Mouse (Mus musculus): ENCODE data around the gene Prkar1b. TPM values are rescaled to one million over a fixed set of nuclear protein-coding genes. Genes with fewer than 3 reads are reported as not detected.

Prkar1b gene
- polyA plus RNA-seq, 1 experiment = 3.8 TPM

DNA sequence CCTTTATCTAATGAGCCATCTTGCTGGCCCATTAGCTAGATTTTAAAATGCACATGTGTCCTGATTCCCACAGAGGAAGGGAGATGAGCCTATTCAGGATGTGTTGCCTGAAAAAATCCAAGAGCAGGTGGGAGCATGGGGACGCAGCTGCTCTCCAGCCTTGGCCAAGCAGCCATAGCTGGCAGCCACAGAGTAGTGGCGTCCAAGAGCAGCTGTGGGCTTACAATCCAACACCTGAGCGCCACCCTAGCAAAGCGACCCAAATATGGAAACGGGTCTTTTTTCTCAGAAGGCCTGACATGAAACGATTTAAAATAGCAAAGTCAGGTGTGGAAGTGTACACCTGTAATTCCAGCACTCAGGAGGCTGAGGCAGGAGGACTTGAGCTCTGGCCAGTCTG is 145.2 kb downstream of the Prkar1b start:
- Histone ChIP-seq H3K36me3 (ENCODE audit: control insufficient read depth, insufficient read depth, low read length) (no peaks in the 10 kb centered on the region), H3K4me1 (ENCODE audit: control insufficient read depth, insufficient read depth, insufficient read length, low read length) (peaks cover 4% of the 10 kb centered on the region), H3K27me3 (ENCODE audit: control insufficient read depth, insufficient read depth, low read length) (no peaks in the 10 kb centered on the region), H3K4me3 (ENCODE audit: low read depth, low read length) (no peak overlapping the region), H3K27ac (ENCODE audit: insufficient read depth, low read depth, low read length) (no peak overlapping the region)
- WGBS = 83% methylated on average over 6 of the region's 6 CpGs
- no peak for TF ChIP-seq CTCF (IDR thresholded peaks at IDR 0.05; ENCODE audit: extremely low read depth, insufficient read length, insufficient replicate concordance, low read depth, low read length)
- TF ChIP-seq POLR2A (IDR thresholded peaks at IDR 0.05; ENCODE audit: low read depth, low read length) = no peak

DNA sequence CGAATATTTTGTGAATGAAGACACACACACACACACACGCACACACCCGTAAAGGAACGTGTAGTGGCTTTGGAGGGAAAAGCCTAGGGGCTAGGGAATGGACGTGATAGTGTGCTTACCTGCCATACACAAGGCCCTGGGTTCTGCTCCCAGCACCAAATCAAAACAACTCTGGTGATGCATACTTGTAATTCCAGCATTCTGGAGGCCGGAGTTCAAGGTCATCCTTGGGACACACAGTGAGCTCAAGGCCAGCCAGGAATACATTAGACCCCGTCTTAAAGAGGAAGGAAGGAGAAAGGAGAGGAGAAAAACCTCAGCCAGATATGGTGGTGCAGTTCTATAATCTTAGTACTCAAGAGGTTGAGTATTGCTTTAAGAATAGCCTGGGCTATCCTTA is 150.1 kb downstream of the Prkar1b start:
- Histone ChIP-seq H3K4me1 (ENCODE audit: control insufficient read depth, insufficient read depth, insufficient read length, low read length) (peaks cover 27% of the 10 kb centered on the region), H3K4me3 (ENCODE audit: low read depth, low read length) (no peak overlapping the region), H3K36me3 (ENCODE audit: control insufficient read depth, insufficient read depth, low read length) (no peaks in the 10 kb centered on the region), H3K27me3 (ENCODE audit: control insufficient read depth, insufficient read depth, low read length) (no peaks in the 10 kb centered on the region; the same call in 1 of the 2 replicates), H3K27ac (ENCODE audit: insufficient read depth, low read depth, low read length) (no peak overlapping the region)
- TF ChIP-seq CTCF (IDR thresholded peaks at IDR 0.05; ENCODE audit: extremely low read depth, insufficient read length, insufficient replicate concordance, low read depth, low read length) (no peak), POLR2A (IDR thresholded peaks at IDR 0.05; ENCODE audit: low read depth, low read length) (no peak)
- 59% methylated on average over 7 of the region's 7 CpGs for WGBS

DNA sequence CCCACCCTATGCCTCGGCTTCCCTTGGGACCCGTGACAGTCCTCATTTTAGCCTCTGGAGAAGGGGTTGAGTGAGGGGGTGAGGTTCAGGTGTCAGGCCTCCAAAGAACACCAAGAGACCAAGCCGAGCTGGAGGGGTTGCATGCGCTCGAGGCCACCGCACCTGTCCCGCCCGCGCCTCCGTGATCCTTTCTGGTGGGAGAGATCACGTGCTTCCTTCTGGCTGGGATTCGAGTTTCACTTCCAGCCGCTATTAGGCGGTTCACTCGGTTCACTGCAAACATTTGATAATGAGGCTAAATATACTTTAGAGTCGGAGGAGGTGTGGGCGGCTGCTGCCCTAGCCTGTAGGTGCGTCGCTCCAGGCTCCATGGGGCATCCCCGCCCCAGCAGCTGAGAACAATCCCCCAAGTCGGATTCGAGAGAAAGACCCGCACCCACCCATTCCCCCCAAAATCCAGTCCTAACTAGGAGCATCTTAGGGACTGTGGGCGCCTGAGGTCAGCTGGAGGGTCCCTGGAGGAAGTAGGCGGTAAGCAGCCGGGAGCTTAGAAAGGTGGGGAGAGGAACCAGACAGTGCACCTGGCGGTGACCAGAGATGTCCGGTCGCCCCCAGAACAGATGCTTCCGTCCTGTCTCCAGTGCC is 151.7 kb downstream of the Prkar1b start:
- H3K4me1 ChIP-seq (ENCODE audit: control insufficient read depth, insufficient read depth, insufficient read length, low read length) = peaks cover 27% of the 10 kb centered on the region
- WGBS = 1% methylated on average over 30 of the region's 30 CpGs
- TF ChIP-seq POLR2A (IDR thresholded peaks at IDR 0.05; ENCODE audit: low read depth, low read length) (no peak), CTCF (IDR thresholded peaks at IDR 0.05; ENCODE audit: extremely low read depth, insufficient read length, insufficient replicate concordance, low read depth, low read length) (no peak)
- H3K36me3 ChIP-seq (ENCODE audit: control insufficient read depth, insufficient read depth, low read length) = no peaks in the 10 kb centered on the region
- H3K27ac ChIP-seq (ENCODE audit: insufficient read depth, low read depth, low read length) = no peak overlapping the region
- peak overlapping the region; percentile 39 for H3K4me3 ChIP-seq (ENCODE audit: low read depth, low read length)
- H3K27me3 ChIP-seq (ENCODE audit: control insufficient read depth, insufficient read depth, low read length) = no peaks in the 10 kb centered on the region; the same call in 1 of the 2 replicates

DNA sequence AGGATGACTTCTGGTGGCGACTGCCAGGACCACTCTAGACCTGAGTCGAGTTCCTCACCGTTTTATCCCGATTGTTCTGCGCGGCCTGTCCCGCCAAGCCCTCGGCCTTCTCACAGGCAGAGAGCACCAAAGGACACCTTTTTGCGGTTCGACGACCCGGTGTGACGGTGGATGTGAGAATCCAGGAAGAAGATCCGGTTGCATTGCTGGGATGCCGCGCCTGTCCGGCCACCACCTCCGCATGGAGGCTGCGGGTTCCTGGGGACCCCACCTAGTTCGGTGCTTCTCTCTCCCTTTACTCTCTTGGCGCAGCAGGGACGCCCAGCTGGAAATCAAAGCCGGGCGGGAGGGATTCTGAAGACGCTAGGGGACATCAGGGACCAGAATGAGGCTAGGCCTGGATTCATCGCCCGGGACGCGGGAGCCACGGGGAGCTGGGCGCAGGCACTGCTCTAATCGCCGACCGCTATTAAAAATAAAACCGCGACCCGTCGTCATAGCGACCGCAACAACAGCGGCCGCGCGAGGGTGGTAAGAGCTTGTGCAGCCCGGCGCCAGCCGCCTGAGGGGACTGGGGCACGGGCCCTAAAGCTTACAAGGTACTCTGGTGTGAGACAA is 152.5 kb downstream of the Prkar1b start, which contains the start of gene Pdgfa:
Gene Pdgfa, minus strand, starts transcription at position 200 of the 618 bp plus-strand sequence.
- no peak for TF ChIP-seq POLR2A (IDR thresholded peaks at IDR 0.05; ENCODE audit: low read depth, low read length)
- no peak for TF ChIP-seq CTCF (IDR thresholded peaks at IDR 0.05; ENCODE audit: extremely low read depth, insufficient read length, insufficient replicate concordance, low read depth, low read length)
- peak within 1 kb of the TSS; percentile 42; the same call in 1 of the 2 replicates for H3K27ac ChIP-seq (ENCODE audit: insufficient read depth, low read depth, low read length)
- H3K36me3 ChIP-seq (ENCODE audit: control insufficient read depth, insufficient read depth, low read length) = no peaks in the 10 kb centered on the region
- 10% methylated on average over 48 of the region's 48 CpGs for WGBS
- peaks cover 27% of the 10 kb centered on the region for H3K4me1 ChIP-seq (ENCODE audit: control insufficient read depth, insufficient read depth, insufficient read length, low read length)
- H3K4me3 ChIP-seq (ENCODE audit: low read depth, low read length) = peak within 1 kb of the TSS; percentile 71
- H3K27me3 ChIP-seq (ENCODE audit: control insufficient read depth, insufficient read depth, low read length) = no peaks in the 10 kb centered on the region; the same call in 1 of the 2 replicates

DNA sequence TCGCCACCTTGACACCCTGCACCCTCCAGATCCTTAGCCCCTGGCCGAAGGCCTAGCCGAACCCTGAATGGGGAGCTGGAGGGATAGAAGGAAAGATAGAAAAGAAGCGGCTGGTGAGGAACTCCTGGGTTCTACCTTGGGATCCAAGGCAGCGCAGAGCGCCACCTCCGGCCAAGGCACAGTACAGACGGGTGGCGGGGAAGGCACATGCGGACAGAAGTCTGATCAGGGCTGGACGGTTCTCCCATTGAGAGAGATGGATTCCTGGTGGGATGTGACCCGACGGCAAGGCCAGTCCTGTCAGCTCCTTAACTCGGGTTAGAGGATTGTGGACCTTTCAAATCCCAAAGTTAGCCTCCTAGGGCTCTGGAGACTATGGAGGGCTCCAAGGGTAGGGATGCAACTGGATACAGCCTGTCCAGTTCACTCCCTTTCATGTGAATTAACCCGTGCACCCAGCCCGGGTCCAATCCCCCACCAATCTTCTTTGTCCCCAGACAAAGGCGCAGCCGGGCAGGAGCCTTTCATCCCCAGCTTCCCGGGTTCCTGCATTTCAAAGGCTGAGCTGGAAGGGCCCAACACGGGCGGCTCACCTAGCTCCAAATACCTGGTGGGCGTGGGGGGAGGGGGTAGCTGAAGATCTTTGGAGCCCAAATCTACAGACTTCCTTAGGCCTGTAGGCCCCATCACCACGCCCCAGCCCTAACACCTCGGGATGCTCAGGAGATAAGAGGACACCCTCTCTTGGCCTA is 153.3 kb downstream of the Prkar1b start:
- TF ChIP-seq CTCF (IDR thresholded peaks at IDR 0.05; ENCODE audit: extremely low read depth, insufficient read length, insufficient replicate concordance, low read depth, low read length) = peak; percentile 60; the same call in 1 of the 2 replicates
- no peak for TF ChIP-seq POLR2A (IDR thresholded peaks at IDR 0.05; ENCODE audit: low read depth, low read length)
- 24% methylated on average over 24 of the region's 24 CpGs for WGBS
- Histone ChIP-seq H3K4me3 (ENCODE audit: low read depth, low read length) (peak overlapping the region; percentile 71), H3K27ac (ENCODE audit: insufficient read depth, low read depth, low read length) (peak overlapping the region; percentile 42; the same call in 1 of the 2 replicates), H3K4me1 (ENCODE audit: control insufficient read depth, insufficient read depth, insufficient read length, low read length) (peaks cover 27% of the 10 kb centered on the region), H3K36me3 (ENCODE audit: control insufficient read depth, insufficient read depth, low read length) (no peaks in the 10 kb centered on the region), H3K27me3 (ENCODE audit: control insufficient read depth, insufficient read depth, low read length) (no peaks in the 10 kb centered on the region; the same call in 1 of the 2 replicates)

DNA sequence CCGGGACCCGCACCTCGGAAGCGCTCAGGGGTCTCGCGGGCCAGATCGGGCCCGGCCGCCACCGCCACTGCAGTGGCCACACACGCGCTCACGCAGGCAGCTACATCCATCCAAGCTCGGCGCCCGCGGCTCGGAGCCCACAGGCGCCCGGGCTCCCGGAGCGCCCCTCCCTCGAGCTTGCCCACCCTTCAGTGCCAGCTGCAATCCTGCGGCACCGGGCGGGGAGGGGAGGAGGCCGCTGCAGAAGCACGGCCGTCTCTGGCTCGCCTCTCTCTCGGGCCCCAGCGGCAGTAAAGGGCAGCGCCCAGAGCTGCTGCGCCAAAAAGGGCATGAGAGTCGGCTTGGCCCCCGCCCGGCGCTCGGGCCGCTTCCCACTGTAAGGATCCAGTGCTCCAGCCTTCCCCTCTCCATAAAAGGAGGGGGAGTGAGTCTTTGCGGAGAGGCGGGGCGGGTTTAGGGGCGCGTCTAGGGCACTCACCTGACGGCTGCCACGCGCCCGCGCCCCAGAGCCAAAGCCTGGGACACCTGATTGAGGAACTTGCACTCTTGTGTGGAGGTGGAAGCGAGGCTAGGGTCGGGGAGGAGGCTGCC is 154.0 kb downstream of the Prkar1b start:
- TF ChIP-seq CTCF (IDR thresholded peaks at IDR 0.05; ENCODE audit: extremely low read depth, insufficient read length, insufficient replicate concordance, low read depth, low read length) = no peak
- TF ChIP-seq POLR2A (IDR thresholded peaks at IDR 0.05; ENCODE audit: low read depth, low read length) = peak; percentile 39; the same call in 1 of the 2 replicates
- no peaks in the 10 kb centered on the region; the same call in 1 of the 2 replicates for H3K27me3 ChIP-seq (ENCODE audit: control insufficient read depth, insufficient read depth, low read length)
- under 1% methylated on average over 49 of the region's 52 CpGs for WGBS
- H3K4me3 ChIP-seq (ENCODE audit: low read depth, low read length) = peak overlapping the region; percentile 71
- H3K27ac ChIP-seq (ENCODE audit: insufficient read depth, low read depth, low read length) = peak overlapping the region; percentile 42; the same call in 1 of the 2 replicates
- H3K4me1 ChIP-seq (ENCODE audit: control insufficient read depth, insufficient read depth, insufficient read length, low read length) = peaks cover 33% of the 10 kb centered on the region
- no peaks in the 10 kb centered on the region for H3K36me3 ChIP-seq (ENCODE audit: control insufficient read depth, insufficient read depth, low read length)

Data from small intestine, adult 2 months (tissue).